Mouse (Mus musculus) bone marrow macrophage, adult 2 months (primary cell): ENCODE measurements around the gene Psmd4. TPM values are rescaled to one million over a fixed set of nuclear protein-coding genes. Genes with fewer than 3 reads are reported as not detected.

Source experiments
- H3K27ac ChIP-seq: 2 replicates; pipeline ENCODE4 v1.5.1; 2012; ENCODE audit warnings: low read depth, low read length; ENCODE audit not compliant: insufficient read depth
- H3K4me1 ChIP-seq: 2 replicates; pipeline ENCODE4 v1.6.1; 2012; ENCODE audit warnings: low read length; ENCODE audit not compliant: control insufficient read depth, insufficient read depth
- H3K4me3 ChIP-seq: 2 replicates; pipeline ENCODE4 v1.5.1; 2012; ENCODE audit warnings: mild to moderate bottlenecking, low read length, moderate library complexity; ENCODE audit not compliant: insufficient read depth
- CTCF ChIP-seq: IDR thresholded peaks from 2 replicates; pipeline ENCODE4 v1.5.1; 2012; ENCODE audit warnings: low read depth, mild to moderate bottlenecking, low read length, moderate library complexity
- POLR2A ChIP-seq: IDR thresholded peaks from 2 replicates; pipeline ENCODE4 v1.6.1; 2012; ENCODE audit warnings: mild to moderate bottlenecking, low read depth, low read length, borderline replicate concordance
- polyA plus RNA-seq: library from polyadenylated mRNA; stranded (reverse); fragments of >200 nt; gene quantifications from 2 replicates; pipeline ENCODE4 v1.2.4, GENCODE M21; 2012; ENCODE audit not compliant: missing spikeins, insufficient read depth, insufficient read length

Gene Psmd4
- polyA plus RNA-seq, 1 experiment, result 136 TPM

- Histone ChIP-seq H3K27ac (no peak overlapping the region), H3K4me1 (peaks cover 30% of the 10 kb centered on the region), H3K4me3 (no peak overlapping the region)
- no peak for TF ChIP-seq CTCF
- TF ChIP-seq POLR2A, result no peak
Observed at GRCm38 (mm10) chr3:94984312-94984711, 58.1 kb downstream of the Psmd4 start.

Other genes starting within 250 kb of the Psmd4 start
- gene Pogz, start 205.0 kb downstream of the Psmd4 start, polyA plus RNA-seq, result 20.7 and 28.6 TPM in 2 replicates
- gene Psmb4, start 155.7 kb downstream of the Psmd4 start, polyA plus RNA-seq, result 281 and 392 TPM in 2 replicates
- gene Selenbp1, start 109.6 kb downstream of the Psmd4 start, polyA plus RNA-seq, result 32.8 and 35.0 TPM in 2 replicates
- 18.7 and 23.1 TPM in 2 replicates for gene Rfx5, start 88.5 kb downstream of the Psmd4 start, polyA plus RNA-seq
- 23.7 and 28.6 TPM in 2 replicates for gene Pi4kb, start 67.9 kb downstream of the Psmd4 start, polyA plus RNA-seq
- gene Zfp687, start 27.2 kb downstream of the Psmd4 start, polyA plus RNA-seq, result 10.5 and 12.7 TPM in 2 replicates
- gene Pip5k1a, start 64.3 kb upstream of the Psmd4 start, polyA plus RNA-seq, result 23.4 and 27.8 TPM in 2 replicates
- 54.8 and 57.4 TPM in 2 replicates for gene Vps72, start 68.4 kb upstream of the Psmd4 start, polyA plus RNA-seq
- 0.60 TPM in 1 of 2 replicates, not detected in the other for gene Tmod4, start 81.9 kb upstream of the Psmd4 start, polyA plus RNA-seq
- 88.6 and 112 TPM in 2 replicates for gene Scnm1, start 91.4 kb upstream of the Psmd4 start, polyA plus RNA-seq
- 5.6 and 6.0 TPM in 2 replicates for gene Lysmd1, start 91.5 kb upstream of the Psmd4 start, polyA plus RNA-seq
- gene Tnfaip8l2, start 99.7 kb upstream of the Psmd4 start, polyA plus RNA-seq, result 235 and 240 TPM in 2 replicates
- gene Sema6c, start 117.8 kb upstream of the Psmd4 start, polyA plus RNA-seq, result 1.2 and 1.5 TPM in 2 replicates
- gene Gabpb2, start 175.3 kb upstream of the Psmd4 start, polyA plus RNA-seq, result 36.4 and 38.8 TPM in 2 replicates
- 128 and 133 TPM in 2 replicates for gene Cdc42se1, start 186.1 kb upstream of the Psmd4 start, polyA plus RNA-seq
- 19.7 and 23.3 TPM in 2 replicates for gene Mllt11, start 189.6 kb upstream of the Psmd4 start, polyA plus RNA-seq
- gene Gm128, start 199.0 kb upstream of the Psmd4 start, polyA plus RNA-seq, result not detected in 2 replicates
- gene Bnipl, start 208.6 kb upstream of the Psmd4 start, polyA plus RNA-seq, result not detected in 2 replicates
- gene Mindy1, start 238.7 kb upstream of the Psmd4 start, polyA plus RNA-seq, result 50.7 and 70.7 TPM in 2 replicates
- 15.6 and 16.6 TPM in 2 replicates for gene Prune1, start 239.5 kb upstream of the Psmd4 start, polyA plus RNA-seq